Mouse (Mus musculus) CH12.LX (cell line): ENCODE data around the gene Rnf126. TPM values are rescaled to one million over a fixed set of nuclear protein-coding genes. Genes with fewer than 3 reads are reported as not detected.

Experiments
- DNase-seq: peaks from one replicate; pipeline ENCODE4 v3.0.0-alpha.2; 2013; ENCODE audit errors: extremely low read depth
- H3K27ac ChIP-seq: 2 replicates; pipeline ENCODE4 v1.5.1; 2012; ENCODE audit warnings: low read depth, mild to moderate bottlenecking, control low read depth, moderate library complexity; ENCODE audit not compliant: insufficient read depth
- H3K27me3 ChIP-seq: replicated peaks from 2 replicates; pipeline ENCODE3; 2012; ENCODE audit warnings: inconsistent platforms
- H3K36me3 ChIP-seq, 2 experiments: replicated peaks in 1 of 2; 2 replicates each; pipeline versions ENCODE3 to v1.6.1; 2012; ENCODE audit warnings: inconsistent platforms in 1 of 2, low read length in 1 of 2, mild to moderate bottlenecking in 1 of 2, mixed read lengths in 1 of 2, moderate library complexity in 1 of 2; ENCODE audit not compliant: control insufficient read depth in 1 of 2, insufficient read depth in 1 of 2
- H3K4me1 ChIP-seq, 2 experiments: 2 replicates each; pipeline ENCODE4 v1.6.1; 2012; ENCODE audit warnings: inconsistent platforms in 1 of 2, moderate library complexity in 1 of 2; ENCODE audit not compliant: insufficient read depth in 2 of 2, control insufficient read depth in 1 of 2
- H3K4me2 ChIP-seq: 2 replicates; pipeline ENCODE4 v1.6.1; 2012; ENCODE audit warnings: low read depth, mild to moderate bottlenecking, control low read depth; ENCODE audit not compliant: poor library complexity, insufficient read depth, severe bottlenecking
- H3K4me3 ChIP-seq, 3 experiments: fragments of 150-350 bp in 1 of 3; sonication (generic) in 1 of 3; replicated peaks in 1 of 3; 2 replicates each; pipeline versions ENCODE3 to v1.5.1; 2011 to 2012; ENCODE audit warnings: low read depth in 2 of 3, low read length in 2 of 3, mild to moderate bottlenecking in 2 of 3, moderate library complexity in 2 of 3, control low read depth in 1 of 3, improper control_type of control experiment in 1 of 3, inconsistent platforms in 1 of 3, mixed read lengths in 1 of 3; ENCODE audit not compliant: poor library complexity in 1 of 3
- H3K79me2 ChIP-seq: replicated peaks from 2 replicates; pipeline ENCODE4 v1.6.1; 2012; ENCODE audit warnings: mild to moderate bottlenecking, moderate library complexity; ENCODE audit not compliant: control insufficient read depth, poor library complexity, insufficient read depth, severe bottlenecking; ENCODE audit errors: extremely low read depth
- H3K9ac ChIP-seq: 2 replicates; pipeline ENCODE4 v1.6.1; 2012; ENCODE audit warnings: low read depth, mild to moderate bottlenecking, control low read depth, moderate library complexity; ENCODE audit not compliant: insufficient read depth
- H3K9me3 ChIP-seq: replicated peaks from 2 replicates; pipeline ENCODE3; 2012; ENCODE audit warnings: low read length, inconsistent platforms, mixed read lengths
- BHLHE40 ChIP-seq: IDR thresholded peaks from 2 replicates; pipeline ENCODE4 v1.6.1; 2011; ENCODE audit warnings: mild to moderate bottlenecking, low read depth, low read length, improper control_type of control experiment
- CHD1 ChIP-seq: IDR thresholded peaks from 2 replicates; pipeline ENCODE4 v1.6.1; 2012; ENCODE audit warnings: low read depth, low read length, improper control_type of control experiment, inconsistent platforms
- CTCF ChIP-seq, 2 experiments: IDR thresholded peaks in 1 of 2; conservative IDR thresholded peaks in 1 of 2; 2 replicates each; pipeline ENCODE4 v1.5.1; 2011 to 2012; ENCODE audit warnings: low read depth in 2 of 2, low read length in 2 of 2, improper control_type of control experiment in 1 of 2, inconsistent platforms in 1 of 2, mild to moderate bottlenecking in 1 of 2, moderate library complexity in 1 of 2
- E2F4 ChIP-seq: IDR thresholded peaks from 2 replicates; pipeline ENCODE4 v1.6.1; 2011; ENCODE audit warnings: low read depth, low read length, improper control_type of control experiment; ENCODE audit not compliant: insufficient replicate concordance
- ELF1 ChIP-seq: IDR thresholded peaks from 2 replicates; pipeline ENCODE4 v1.6.1; 2014; ENCODE audit warnings: low read depth, mild to moderate bottlenecking, inconsistent platforms, low read length, improper control_type of control experiment
- EP300 ChIP-seq: IDR thresholded peaks from 2 replicates; pipeline ENCODE4 v1.6.1; 2011; ENCODE audit warnings: low read length, improper control_type of control experiment
- ETS1 ChIP-seq: conservative IDR thresholded peaks from 2 replicates; pipeline ENCODE4 v1.6.1; 2012; ENCODE audit warnings: low read depth, mild to moderate bottlenecking, inconsistent platforms, low read length, improper control_type of control experiment, moderate library complexity
- GABPA ChIP-seq: IDR thresholded peaks from 2 replicates; pipeline ENCODE4 v1.6.1; 2012; ENCODE audit warnings: low read depth, low read length, improper control_type of control experiment, inconsistent platforms; ENCODE audit not compliant: insufficient replicate concordance
- HCFC1 ChIP-seq: IDR thresholded peaks from 2 replicates; pipeline ENCODE4 v1.6.1; 2012; ENCODE audit warnings: low read depth, mild to moderate bottlenecking, inconsistent platforms, low read length, improper control_type of control experiment
- IRF4 ChIP-seq: IDR thresholded peaks from 2 replicates; pipeline ENCODE4 v1.6.1; 2014; ENCODE audit warnings: low read depth, mild to moderate bottlenecking, inconsistent platforms, low read length, improper control_type of control experiment
- JUND ChIP-seq: conservative IDR thresholded peaks from 2 replicates; pipeline ENCODE4 v1.6.1; 2011; ENCODE audit warnings: low read depth, low read length, improper control_type of control experiment
- KAT2A ChIP-seq: IDR thresholded peaks from 2 replicates; pipeline ENCODE4 v1.6.1; 2012; ENCODE audit warnings: low read length, improper control_type of control experiment, inconsistent platforms; ENCODE audit not compliant: insufficient replicate concordance
- MAFK ChIP-seq: IDR thresholded peaks from 2 replicates; pipeline ENCODE4 v1.6.1; 2011; ENCODE audit warnings: low read length, improper control_type of control experiment; ENCODE audit not compliant: insufficient replicate concordance
- MAX ChIP-seq: IDR thresholded peaks from 2 replicates; pipeline ENCODE4 v1.6.1; 2011; ENCODE audit warnings: low read length, improper control_type of control experiment
- MAZ ChIP-seq: IDR thresholded peaks from 2 replicates; pipeline ENCODE4 v1.6.1; 2012; ENCODE audit warnings: low read depth, mild to moderate bottlenecking, inconsistent platforms, low read length, improper control_type of control experiment, moderate library complexity
- MEF2A ChIP-seq: IDR thresholded peaks from 2 replicates; pipeline ENCODE4 v1.6.1; 2014; ENCODE audit warnings: low read depth, mild to moderate bottlenecking, inconsistent platforms, low read length, improper control_type of control experiment, borderline replicate concordance
- MYC ChIP-seq: IDR thresholded peaks from 2 replicates; pipeline ENCODE4 v1.6.1; 2011; ENCODE audit warnings: low read depth, mild to moderate bottlenecking, improper control_type of control experiment, low read length
- NELFE ChIP-seq: IDR thresholded peaks from 2 replicates; pipeline ENCODE4 v1.6.1; 2011; ENCODE audit warnings: low read depth, low read length, improper control_type of control experiment
- PAX5 ChIP-seq: IDR thresholded peaks from 2 replicates; pipeline ENCODE4 v1.6.1; 2012; ENCODE audit warnings: low read length, inconsistent platforms, mixed read lengths
- POLR2A ChIP-seq: IDR thresholded peaks from 2 replicates; pipeline ENCODE4 v1.6.1; 2011; ENCODE audit warnings: low read depth, mild to moderate bottlenecking, improper control_type of control experiment, low read length
- POLR2AphosphoS2 ChIP-seq: IDR thresholded peaks from 2 replicates; pipeline ENCODE4 v1.6.1; 2011; ENCODE audit warnings: low read depth, low read length, improper control_type of control experiment
- RAD21 ChIP-seq: IDR thresholded peaks from 2 replicates; pipeline ENCODE4 v1.6.1; 2011; ENCODE audit warnings: low read depth, mild to moderate bottlenecking, low read length, improper control_type of control experiment, moderate library complexity
- SIN3A ChIP-seq: IDR thresholded peaks from 2 replicates; pipeline ENCODE4 v1.6.1; 2012; ENCODE audit warnings: low read length, improper control_type of control experiment, inconsistent platforms
- TBP ChIP-seq: conservative IDR thresholded peaks from 2 replicates; pipeline ENCODE4 v1.6.1; 2011; ENCODE audit warnings: low read depth, low read length, improper control_type of control experiment
- TCF12 ChIP-seq: IDR thresholded peaks from 2 replicates; pipeline ENCODE4 v1.6.1; 2014; ENCODE audit warnings: low read depth, mild to moderate bottlenecking, inconsistent platforms, low read length, improper control_type of control experiment
- UBTF ChIP-seq: IDR thresholded peaks from 2 replicates; pipeline ENCODE4 v1.6.1; 2012; ENCODE audit warnings: low read depth, mild to moderate bottlenecking, inconsistent platforms, low read length, improper control_type of control experiment, moderate library complexity
- USF1 ChIP-seq: IDR thresholded peaks from 2 replicates; pipeline ENCODE4 v1.6.1; 2014; ENCODE audit warnings: low read depth, mild to moderate bottlenecking, inconsistent platforms, low read length, improper control_type of control experiment
- USF2 ChIP-seq: conservative IDR thresholded peaks from 2 replicates; pipeline ENCODE4 v1.6.1; 2011; ENCODE audit warnings: low read depth, low read length, improper control_type of control experiment
- ZMIZ1 ChIP-seq: IDR thresholded peaks from 2 replicates; pipeline ENCODE4 v1.6.1; 2012; ENCODE audit warnings: low read depth, mild to moderate bottlenecking, inconsistent platforms, low read length, improper control_type of control experiment
- ZNF384 ChIP-seq: IDR thresholded peaks from 2 replicates; pipeline ENCODE4 v1.6.1; 2012; ENCODE audit warnings: low read depth, low read length, improper control_type of control experiment, inconsistent platforms
- dilution Hi-C: fragments of 300-500 bp; cut with MboI; formaldehyde crosslinking; loops from 2 replicates; pipeline ENCODE4 v1.14.3; 2020; ENCODE audit warnings: low sequenced_read_pairs; ENCODE audit not compliant: extremely low pct_unique_long_range_greater_than_20kb, extremely low pct_ligation_motif_present
- in situ Hi-C: fragments of 300-500 bp; cut with MboI; formaldehyde crosslinking; loops from 3 replicates; pipeline ENCODE4 v1.14.3; 2019; ENCODE audit warnings: low sequenced_read_pairs, low pct_ligation_motif_present, low pct_unique_long_range_greater_than_20kb, mixed read lengths
- polyA plus RNA-seq: library from polyadenylated mRNA; unstranded; fragments of >175 nt; gene quantifications from 2 replicates; pipeline ENCODE4 v1.2.1, GENCODE M21; 2012; ENCODE audit warnings: low read depth; ENCODE audit not compliant: insufficient read length
- total RNA-seq, 2 experiments: library from RNA; depleted of rRNA; stranded (reverse); fragments of 300-350 nt in 1 of 2; fragments of >200 nt in 1 of 2; gene quantifications; 2 replicates each; pipeline ENCODE4 v1.2.3; 2012 to 2014

Gene Rnf126
- total and polyA plus RNA-seq, 3 experiments = 32.4 to 112 (median 67.9) TPM

- Histone ChIP-seq H3K9me3 (no peaks in the 10 kb centered on the region), H3K27ac (no peak overlapping the region), H3K4me1 (peaks cover 8 to 34% of the 10 kb centered on the region in 2 experiments), H3K4me3 (peak overlapping the region in 2 of 3 experiments; percentile 17 to 69), H3K4me2 (peak overlapping the region; percentile 26; the same call in 1 of the 2 replicates), H3K36me3 (peaks cover 26 to 34% of the 10 kb centered on the region in 2 experiments), H3K79me2 (peaks cover 8% of the 10 kb centered on the region), H3K27me3 (no peaks in the 10 kb centered on the region), H3K9ac (no peak overlapping the region)
- DNase-seq = no peak
- 0 out of 2 replicates have a peak, but pooled peaks have one; percentile 3 for TF ChIP-seq IRF4
- TF ChIP-seq CHD1 = no peak
- no peak for TF ChIP-seq TBP
- TF ChIP-seq MEF2A = no peak
- no peak for TF ChIP-seq USF1
- in situ Hi-C loops (no loop called here), dilution Hi-C loops (no loop called here)
These were observed 20.0 kb downstream of the Rnf126 start for GRCm38 (mm10) chr10:79746774-79747151.

DNA sequence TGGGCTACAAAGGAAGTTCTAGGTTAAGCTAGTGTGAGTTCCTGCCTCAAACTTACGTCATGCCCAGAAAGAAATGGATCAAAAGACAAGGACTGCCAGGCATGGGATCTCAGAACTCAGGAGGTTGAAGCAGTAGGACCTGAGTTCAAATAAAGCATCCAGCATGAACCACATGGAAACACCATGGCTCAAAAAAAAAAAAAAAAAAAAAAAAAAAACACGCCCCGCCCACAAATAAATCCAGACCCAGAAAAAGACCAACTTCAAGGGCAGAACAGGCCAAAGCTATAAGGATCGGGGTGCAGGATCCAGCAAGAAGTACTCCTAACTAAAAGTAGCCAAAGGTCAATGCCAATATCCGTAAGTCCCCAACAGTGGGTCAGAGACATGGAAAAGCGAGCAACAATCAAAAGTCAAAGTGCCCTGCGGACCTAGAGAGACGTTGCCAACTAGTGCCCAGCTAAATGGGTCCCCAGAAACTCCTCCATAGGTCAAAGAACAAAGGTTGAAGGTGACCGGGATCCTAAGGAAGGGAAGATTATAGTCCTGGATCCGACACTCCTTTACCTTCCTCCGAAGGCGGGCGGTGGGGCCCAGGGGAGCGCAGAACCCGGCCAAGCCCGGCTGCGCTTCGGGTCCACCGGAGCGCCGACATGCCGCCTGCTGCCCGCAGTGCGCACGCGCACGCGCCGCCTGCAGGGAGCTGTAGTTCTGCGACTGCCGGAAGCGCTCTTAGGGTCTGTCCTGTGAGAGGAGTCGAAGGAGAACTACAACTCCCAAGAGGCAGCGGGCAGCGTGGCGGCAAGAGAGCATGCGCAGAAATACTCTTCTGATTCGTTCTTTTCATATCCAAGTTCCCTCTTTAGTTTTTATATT is 20.6 kb downstream of the Rnf126 start, which contains the start of gene Polrmt:
TSS of gene Polrmt (minus strand) at position 684 of the 876 bp plus-strand sequence.
- H3K9ac ChIP-seq = peak within 1 kb of the TSS; percentile 74
- H3K4me1 ChIP-seq = peaks cover 8 to 34% of the 10 kb centered on the region in 2 experiments
- in situ Hi-C loops = no loop called here
- H3K4me3 ChIP-seq = peak within 1 kb of the TSS; percentile 69 to 92 (median 69)
- peak; percentile 98 for DNase-seq
- peak within 1 kb of the TSS; percentile 91 for H3K4me2 ChIP-seq
- peaks cover 32 to 40% of the 10 kb centered on the region in 2 experiments for H3K36me3 ChIP-seq
- no peaks in the 10 kb centered on the region for H3K9me3 ChIP-seq
- peaks cover 8% of the 10 kb centered on the region for H3K79me2 ChIP-seq
- no peak within 1 kb of the TSS for H3K27ac ChIP-seq
- dilution Hi-C loops = no loop called here
- H3K27me3 ChIP-seq = no peaks in the 10 kb centered on the region
- peak; percentile 99 for TF ChIP-seq ELF1
- peak; percentile 93 for TF ChIP-seq POLR2A
- TF ChIP-seq UBTF = no peak
- TF ChIP-seq CHD1 = no peak
- TF ChIP-seq BHLHE40 = peak; percentile 25; the same call in 1 of the 2 replicates
- no peak for TF ChIP-seq TBP
- no peak for TF ChIP-seq USF1
- no peak for TF ChIP-seq JUND
- TF ChIP-seq TCF12 = peak; percentile 74
- TF ChIP-seq E2F4 = no peak
- peak; percentile 56 for TF ChIP-seq MEF2A
- TF ChIP-seq NELFE = peak; percentile 94
- no peak; the same call in 1 of the 2 replicates for TF ChIP-seq ZMIZ1
- TF ChIP-seq MAFK = no peak
- TF ChIP-seq ETS1 = no peak
- no peak for TF ChIP-seq SIN3A
- TF ChIP-seq RAD21 = no peak
- TF ChIP-seq EP300 = no peak
- TF ChIP-seq HCFC1 = peak; percentile 99
- TF ChIP-seq CTCF (conservative IDR thresholded peaks at IDR 0.05 in 1 of 2, IDR thresholded peaks at IDR 0.05 in 1 of 2; ENCODE audit: low read depth in 2 of 2, low read length in 2 of 2) = no peak
- no peak for TF ChIP-seq PAX5
- TF ChIP-seq MAX = peak; percentile 53; the same call in 1 of the 2 replicates
- TF ChIP-seq USF2 = no peak
- peak; percentile 37; the same call in 1 of the 2 replicates for TF ChIP-seq POLR2AphosphoS2
- no peak for TF ChIP-seq MAZ
- peak; percentile 97 for TF ChIP-seq ZNF384
- TF ChIP-seq MYC = 0 out of 2 replicates have a peak, but pooled peaks have one; percentile 49
- peak; percentile 79; the same call in 1 of the 2 replicates for TF ChIP-seq GABPA
- TF ChIP-seq KAT2A = peak; percentile 97; the same call in 1 of the 2 replicates
